Mouse (Mus musculus) cerebellum, adult 11-12 months (tissue): ENCODE measurements around the gene Pcdh19.
A peak's percentile ranks its signal among the peaks of the same experiment; 100 is the strongest.
"Not testable (repeated sequence)": the region's sequence is repeated elsewhere in the genome, so short reads cannot be mapped to it uniquely, and the experiment has no call there.

Source experiments
- DNase-seq: peaks from one replicate; pipeline ENCODE4 v3.0.0; 2022

Pcdh19 gene

GRCm38 (mm10) chrX:133688840-133689239 lies at the start of gene Pcdh19:
TSS of gene Pcdh19 (minus strand) at chrX:133688987.
- DNase-seq: peak; percentile 25

GRCm38 (mm10) chrX:133735871-133736270 lies 47.1 kb upstream of the Pcdh19 start:
- DNase-seq: no peak

- DNase-seq: no peak
Observed at GRCm38 (mm10) chrX:133734984-133735383, 46.2 kb upstream of the Pcdh19 start.

- no peak for DNase-seq
Observed at GRCm38 (mm10) chrX:133721517-133721916, 32.7 kb upstream of the Pcdh19 start.

- no peak for DNase-seq
Observed at GRCm38 (mm10) chrX:133710621-133711020, 21.8 kb upstream of the Pcdh19 start.

GRCm38 (mm10) chrX:133702902-133703301 lies 14.1 kb upstream of the Pcdh19 start:
- DNase-seq: no peak

- not testable (repeated sequence) for DNase-seq
Observed at GRCm38 (mm10) chrX:133697871-133698270, 9.1 kb upstream of the Pcdh19 start.

GRCm38 (mm10) chrX:133696461-133696860 lies 7.7 kb upstream of the Pcdh19 start:
- no peak for DNase-seq

GRCm38 (mm10) chrX:133693037-133693760 lies 4.4 kb upstream of the Pcdh19 start:
- DNase-seq: no peak

GRCm38 (mm10) chrX:133692392-133692790 lies 3.6 kb upstream of the Pcdh19 start:
- DNase-seq: no peak

- DNase-seq: no peak
Observed at GRCm38 (mm10) chrX:133691581-133692391, 3.0 kb upstream of the Pcdh19 start.

GRCm38 (mm10) chrX:133690822-133691221 lies 2.0 kb upstream of the Pcdh19 start:
- DNase-seq: no peak

- no peak for DNase-seq
Observed at GRCm38 (mm10) chrX:133689576-133690250, 926 bp upstream of the Pcdh19 start.

GRCm38 (mm10) chrX:133688156-133688555 lies 631 bp downstream of the Pcdh19 start:
- no peak for DNase-seq

GRCm38 (mm10) chrX:133687666-133688151 lies 1.1 kb downstream of the Pcdh19 start:
- no peak for DNase-seq

GRCm38 (mm10) chrX:133686533-133687311 lies 2.1 kb downstream of the Pcdh19 start:
- no peak for DNase-seq

- DNase-seq: no peak
Observed at GRCm38 (mm10) chrX:133685572-133685971, 3.2 kb downstream of the Pcdh19 start.

- no peak for DNase-seq
Observed at GRCm38 (mm10) chrX:133683961-133684360, 4.8 kb downstream of the Pcdh19 start.

GRCm38 (mm10) chrX:133675121-133675520 lies 13.7 kb downstream of the Pcdh19 start:
- no peak for DNase-seq

- DNase-seq: no peak
Observed at GRCm38 (mm10) chrX:133673796-133674195, 15.0 kb downstream of the Pcdh19 start.

GRCm38 (mm10) chrX:133660111-133660510 lies 28.7 kb downstream of the Pcdh19 start:
- DNase-seq: no peak
